Comparison of ENCODE assay signal across 18 mouse cellular contexts in genomic region chr4:137933328-137933727, GRCm38 (mm10). TPM values are rescaled to one million over a fixed set of nuclear protein-coding genes. Genes with fewer than 3 reads are reported as not detected.
A peak's percentile ranks its signal among the peaks of the same experiment; 100 is the strongest.
DNase-seq lines count a peak whose midpoint lies in the region; ATAC-seq and TF ChIP-seq lines count a peak whose summit lies in the region.
"Had no signal": no experiment of that assay in that cellular context is flagged by ENCODE, and none has a peak within 500 bp of the region (broad histone marks: within the 10 kb centered on the region; RNA-seq: fewer than 3 reads in every experiment).

No protein-coding gene starts in this region.

- H3K4me2 ChIP-seq in liver, embryonic 15.5 days: no peak overlapping the region
- no peak overlapping the region for H3K4me2 ChIP-seq in liver, postnatal 0 days (ENCODE audit: low read depth, low read length)
- no peak overlapping the region for H3K4me2 ChIP-seq in intestine, embryonic 15.5 days (replicated peaks)
- H3K4me2 ChIP-seq: forebrain, embryonic 13.5 days; limb, embryonic 13.5 days had no signal

- peaks cover 58% of the 10 kb centered on the region for H3K36me3 ChIP-seq in heart, embryonic 10.5 days
- H3K36me3 ChIP-seq in liver, embryonic 15.5 days (replicated peaks): peaks cover 42% of the 10 kb centered on the region
- peaks cover 28% of the 10 kb centered on the region for H3K36me3 ChIP-seq in liver, postnatal 0 days (replicated peaks; ENCODE audit: insufficient read depth, low read length)
- H3K36me3 ChIP-seq in intestine, embryonic 15.5 days: peaks cover 26% of the 10 kb centered on the region

- intact Hi-C loops in heart, postnatal 36 days (cut with DNase I): no loop called here

- no peak for TF ChIP-seq CTCF in liver, postnatal 0 days (IDR thresholded peaks at IDR 0.05; ENCODE audit: low read depth)

- 28% methylated on average over 5 of the region's 5 CpGs for WGBS in heart, embryonic 10.5 days
- WGBS in liver, embryonic 15.5 days (ENCODE audit: insufficient replicate concordance): 78% methylated on average over 5 of the region's 5 CpGs
- WGBS in liver, postnatal 0 days (ENCODE audit: insufficient replicate concordance): 59% methylated on average over 5 of the region's 5 CpGs
- WGBS in intestine, embryonic 15.5 days: 58% methylated on average over 5 of the region's 5 CpGs

- no peak overlapping the region for H3K9ac ChIP-seq in liver, embryonic 15.5 days
- no peak overlapping the region for H3K9ac ChIP-seq in liver, postnatal 0 days (replicated peaks)
- H3K9ac ChIP-seq in intestine, embryonic 15.5 days: no peak overlapping the region
- H3K9ac ChIP-seq: limb, embryonic 13.5 days had no signal

- no peaks in the 10 kb centered on the region for H3K27me3 ChIP-seq in heart, embryonic 10.5 days (ENCODE audit: insufficient read depth, poor library complexity, severe bottlenecking)
- H3K27me3 ChIP-seq in liver, embryonic 15.5 days: no peaks in the 10 kb centered on the region
- no peaks in the 10 kb centered on the region for H3K27me3 ChIP-seq in liver, postnatal 0 days (ENCODE audit: insufficient read depth, low read length)
- no peaks in the 10 kb centered on the region for H3K27me3 ChIP-seq in intestine, embryonic 15.5 days (replicated peaks)
- H3K27me3 ChIP-seq: limb, embryonic 13.5 days had no signal

- peaks cover 49% of the 10 kb centered on the region for H3K4me1 ChIP-seq in heart, embryonic 10.5 days
- peaks cover 52% of the 10 kb centered on the region for H3K4me1 ChIP-seq in liver, embryonic 15.5 days (replicated peaks)
- peaks cover 17% of the 10 kb centered on the region for H3K4me1 ChIP-seq in liver, postnatal 0 days (ENCODE audit: insufficient read depth)
- peaks cover 43% of the 10 kb centered on the region for H3K4me1 ChIP-seq in intestine, embryonic 15.5 days (replicated peaks)

- H3K9me3 ChIP-seq in heart, embryonic 10.5 days: 0 out of 2 replicates have a peak, but pooled peaks cover 4% of the 10 kb centered on the region
- H3K9me3 ChIP-seq in liver, embryonic 15.5 days (replicated peaks): no peaks in the 10 kb centered on the region
- no peaks in the 10 kb centered on the region for H3K9me3 ChIP-seq in liver, postnatal 0 days (ENCODE audit: low read length)
- H3K9me3 ChIP-seq in intestine, embryonic 15.5 days: no peaks in the 10 kb centered on the region
- H3K9me3 ChIP-seq: forebrain, embryonic 13.5 days had no signal

- DNase-seq in heart, embryonic 10.5 days (ENCODE audit: low spot score): no peak
- no peak for DNase-seq in heart, postnatal 36 days
- no peak for DNase-seq in liver, postnatal 0 days
- peak; percentile 80 for DNase-seq in adrenal gland, adult 8-10 months
- DNase-seq in MN1 (ENCODE audit: low spot score): no peak
- no peak for DNase-seq in thymus, postnatal 36 days
- DNase-seq: B cell, adult 2 months; gastrocnemius, postnatal 10 days; retina, postnatal 1 day; thymus, adult 18-20 months had no signal

- no peak overlapping the region for H3K4me3 ChIP-seq in heart, embryonic 10.5 days
- no peak overlapping the region for H3K4me3 ChIP-seq in liver, embryonic 15.5 days (replicated peaks)
- no peak overlapping the region for H3K4me3 ChIP-seq in liver, postnatal 0 days (ENCODE audit: low read depth, low read length)
- H3K4me3 ChIP-seq in intestine, embryonic 15.5 days (replicated peaks): no peak overlapping the region
- H3K4me3 ChIP-seq: forebrain, embryonic 13.5 days; layer of hippocampus, adult 2 months; left cerebral cortex, adult 2 months; limb, embryonic 13.5 days; megakaryocyte, embryonic 14.5 days; myocyte had no signal

- no peak for TF ChIP-seq EP300 in liver, postnatal 0 days (IDR thresholded peaks at IDR 0.05; ENCODE audit: low read depth)

- ATAC-seq in liver, embryonic 15.5 days (ENCODE audit: insufficient read depth): no peak
- ATAC-seq in liver, postnatal 0 days: no peak
- no peak for ATAC-seq in intestine, embryonic 15.5 days
- ATAC-seq: forebrain, embryonic 13.5 days had no signal

- H3K27ac ChIP-seq in heart, embryonic 10.5 days: peak overlapping the region; percentile 76
- H3K27ac ChIP-seq in liver, embryonic 15.5 days (replicated peaks): peak overlapping the region; percentile 95; the same call in 1 of the 2 replicates
- H3K27ac ChIP-seq in liver, postnatal 0 days (ENCODE audit: low read depth): no peak overlapping the region
- peak overlapping the region; percentile 40; the same call in 1 of the 2 replicates for H3K27ac ChIP-seq in intestine, embryonic 15.5 days
- H3K27ac ChIP-seq: forebrain, embryonic 13.5 days; layer of hippocampus, adult 2 months; left cerebral cortex, adult 2 months; limb, embryonic 13.5 days had no signal

RNA-seq across cellular contexts. Expression of gene Eif4g3, which starts 59.5 kb away (rescaled TPM):
- polyA plus RNA-seq in heart, embryonic 10.5 days (2016; fragmentation: Nextera tagmentation; extraction: Ambion mirVana): 29.0 and 35.3 TPM in 2 replicates
- 10 to 100 TPM; 45.5 to 47.2 TPM for total RNA-seq in heart, postnatal 36 days (2021)
- 6.3 and 8.5 TPM in 2 replicates for polyA plus RNA-seq in liver, embryonic 15.5 days (2015; fragmentation: Nextera tagmentation; extraction: Ambion mirVana)
- 5.8 and 5.9 TPM in 2 replicates for polyA plus RNA-seq in liver, postnatal 0 days (2015; fragmentation: Nextera tagmentation; extraction: Ambion mirVana)
- 100 to 1,000 TPM in 3 of 4 experiments, 10 to 100 TPM in 1; 97.4 to 133 (median 119) TPM for total RNA-seq in adrenal gland, adult 8-10 months (2022)
- polyA plus RNA-seq in intestine, embryonic 15.5 days (2015; fragmentation: Nextera tagmentation; extraction: Ambion mirVana): 24.2 and 25.1 TPM in 2 replicates
